Mouse (Mus musculus) embryo, embryonic 10.5 days (tissue): ENCODE measurements around the gene Bcl2l11.
A peak's percentile ranks its signal among the peaks of the same experiment; 100 is the strongest.
"Not testable (repeated sequence)": the region's sequence is repeated elsewhere in the genome, so short reads cannot be mapped to it uniquely, and the experiment has no call there.

Experiments
- DNase-seq: peaks from one replicate; pipeline ENCODE4 v3.0.0-alpha.2; 2015; ENCODE audit warnings: low spot score

The Bcl2l11 gene

DNA sequence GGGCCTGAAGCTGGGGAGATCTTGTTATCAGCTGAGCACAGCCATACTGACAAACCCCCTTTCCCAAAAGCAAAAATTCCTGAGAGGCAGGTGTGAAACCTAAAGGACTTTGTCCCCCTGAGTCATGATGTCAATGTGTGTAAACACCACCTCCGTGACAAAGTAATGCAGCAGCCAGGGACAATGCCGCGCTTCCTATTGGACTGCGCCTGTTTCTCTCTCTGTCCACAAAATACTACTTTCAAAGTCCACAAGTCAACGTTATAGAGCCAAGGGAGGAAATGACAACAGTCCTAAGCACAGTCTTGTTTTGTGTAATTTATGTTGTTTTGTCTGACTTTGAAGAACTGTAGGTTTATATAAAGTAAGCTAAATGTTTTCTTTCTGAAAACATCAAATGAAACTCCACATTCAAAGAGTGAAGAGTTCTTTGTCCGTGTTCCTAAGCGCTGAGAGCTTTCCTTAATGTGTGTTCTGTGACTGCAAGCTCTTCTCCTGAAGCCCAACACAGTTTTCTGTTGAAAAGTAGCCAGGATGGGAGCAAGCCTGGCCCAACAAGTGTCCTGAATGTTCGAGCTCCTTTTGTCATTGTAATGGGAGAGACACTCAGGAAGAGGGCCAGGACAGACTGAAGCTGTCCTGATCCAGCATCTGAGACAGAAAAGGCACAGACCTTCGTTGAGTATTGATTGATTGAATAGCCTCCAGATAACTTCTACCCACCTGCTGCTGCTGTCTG, 48.9 kb downstream of the Bcl2l11 start:
- DNase-seq = no peak

GRCm38 (mm10) chr2:128175625-128176024, 49.8 kb downstream of the Bcl2l11 start:
- DNase-seq = no peak

DNA sequence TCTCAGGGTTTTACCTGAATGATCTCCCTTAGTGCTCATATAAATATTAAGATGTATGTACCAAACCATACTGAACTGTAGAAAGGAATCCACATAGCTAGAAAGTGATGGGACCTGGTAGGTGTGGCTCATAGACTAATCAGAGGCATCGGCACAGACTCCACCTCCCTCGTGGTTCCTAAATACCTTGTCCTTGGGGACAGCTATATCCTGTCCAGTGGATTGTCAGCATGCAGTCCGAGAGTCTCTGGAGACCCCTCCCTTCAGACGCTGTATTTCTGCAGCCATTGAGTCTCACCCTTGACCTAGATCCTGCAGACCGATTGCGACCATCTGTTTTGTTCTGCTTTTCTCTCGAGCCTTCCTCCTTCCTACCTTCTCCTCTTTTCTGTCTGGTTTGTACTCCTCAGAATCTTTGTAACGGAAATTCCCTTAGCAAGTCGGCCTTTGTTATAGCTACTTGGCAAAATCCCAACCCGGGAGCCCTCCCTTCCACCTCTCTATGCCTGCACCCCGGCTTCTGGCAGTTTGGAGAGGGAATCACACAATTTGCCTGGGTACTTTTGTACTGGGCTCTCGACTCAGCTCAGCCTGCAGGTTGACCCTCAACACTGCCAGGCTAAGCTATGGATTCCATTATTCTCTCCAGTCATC, 50.7 kb downstream of the Bcl2l11 start:
- DNase-seq = no peak

- DNase-seq = no peak
Observed at GRCm38 (mm10) chr2:128177241-128177661, 51.4 kb downstream of the Bcl2l11 start.

GRCm38 (mm10) chr2:128179126-128179807, 53.4 kb downstream of the Bcl2l11 start:
- DNase-seq = no peak

GRCm38 (mm10) chr2:128179808-128180379, 54.1 kb downstream of the Bcl2l11 start:
- DNase-seq = peak; percentile 65

DNA sequence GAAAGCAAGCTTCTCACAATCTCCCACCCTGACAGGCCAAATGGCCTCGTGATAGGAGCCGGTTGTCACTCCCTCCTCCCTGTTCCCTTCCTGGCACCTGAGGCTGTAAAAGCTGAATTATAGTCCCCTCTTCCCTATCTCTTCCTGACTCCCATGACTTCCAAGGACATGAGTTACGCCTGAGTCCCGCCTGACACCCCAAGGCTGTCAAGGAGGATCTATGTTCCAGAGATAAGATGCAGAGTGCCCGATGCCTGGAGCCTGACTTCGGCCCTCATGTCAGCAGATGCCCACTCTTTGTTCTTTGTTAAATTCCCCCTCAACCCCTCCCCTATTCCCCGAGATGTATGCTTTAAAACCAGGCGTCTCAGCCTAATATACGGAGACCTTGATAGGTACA, 56.3 kb downstream of the Bcl2l11 start:
- not testable (repeated sequence) for DNase-seq

DNA sequence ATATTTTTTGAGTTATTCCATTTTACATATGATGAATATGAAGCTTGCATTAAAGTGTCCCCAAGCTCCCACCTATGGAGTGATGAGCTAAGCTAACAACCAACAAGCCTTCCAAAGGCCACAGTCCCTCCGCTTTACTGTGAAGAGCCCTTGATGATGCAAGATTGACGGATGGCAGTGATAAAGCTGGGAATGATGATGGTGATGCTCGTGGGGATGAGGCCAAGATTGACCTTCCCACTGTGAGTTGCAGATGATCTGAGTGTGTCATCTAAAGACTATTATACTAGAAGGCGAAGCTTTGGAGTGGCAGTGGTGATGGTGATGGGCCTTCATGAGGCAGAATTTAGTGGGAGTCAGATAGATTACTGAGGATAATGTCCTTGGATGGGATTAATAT, 56.9 kb downstream of the Bcl2l11 start:
- DNase-seq = no peak

GRCm38 (mm10) chr2:128183762-128184161, 57.9 kb downstream of the Bcl2l11 start:
- no peak for DNase-seq

DNA sequence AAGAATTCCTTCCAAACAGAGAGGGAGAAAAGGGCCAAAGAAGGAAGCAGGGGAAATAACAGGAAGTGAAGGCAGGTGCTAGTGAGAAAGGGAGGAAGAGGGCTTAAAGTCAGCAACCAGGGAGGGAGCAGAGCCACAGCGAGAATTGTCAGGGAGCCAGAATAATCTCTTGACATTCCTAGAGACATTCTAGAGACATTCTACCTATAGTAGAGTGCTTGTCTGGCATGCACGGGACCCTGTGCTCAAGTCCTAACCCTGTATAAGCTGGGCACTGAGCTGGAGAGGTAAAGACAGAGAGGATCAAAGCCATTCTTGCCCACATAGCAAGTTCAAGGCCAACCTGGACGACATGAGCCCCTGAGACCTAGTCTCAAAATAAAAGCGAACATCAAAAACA, 60.1 kb downstream of the Bcl2l11 start:
- DNase-seq = no peak

DNA sequence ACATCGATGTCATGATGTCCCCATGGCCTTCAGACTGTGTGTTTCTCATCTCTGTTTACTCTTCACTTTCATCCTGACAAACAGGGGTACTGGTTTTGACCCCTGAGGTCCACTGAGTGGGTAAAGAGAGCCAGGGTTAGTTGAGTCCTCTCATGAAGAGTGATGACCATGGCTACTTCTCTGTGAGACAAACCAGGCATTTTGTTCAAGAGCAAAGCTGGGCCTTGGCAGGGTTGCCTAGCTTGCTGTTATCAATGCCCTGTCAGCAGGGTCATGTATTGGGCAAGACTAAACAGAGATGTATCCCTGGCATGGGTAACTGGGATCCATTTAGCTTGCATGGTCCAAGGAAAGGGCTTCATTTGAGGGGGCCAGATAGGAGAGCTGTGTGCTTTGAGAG, 61.4 kb downstream of the Bcl2l11 start:
- no peak for DNase-seq

- DNase-seq = no peak
Observed at GRCm38 (mm10) chr2:128188461-128188860, 62.6 kb downstream of the Bcl2l11 start.

DNA sequence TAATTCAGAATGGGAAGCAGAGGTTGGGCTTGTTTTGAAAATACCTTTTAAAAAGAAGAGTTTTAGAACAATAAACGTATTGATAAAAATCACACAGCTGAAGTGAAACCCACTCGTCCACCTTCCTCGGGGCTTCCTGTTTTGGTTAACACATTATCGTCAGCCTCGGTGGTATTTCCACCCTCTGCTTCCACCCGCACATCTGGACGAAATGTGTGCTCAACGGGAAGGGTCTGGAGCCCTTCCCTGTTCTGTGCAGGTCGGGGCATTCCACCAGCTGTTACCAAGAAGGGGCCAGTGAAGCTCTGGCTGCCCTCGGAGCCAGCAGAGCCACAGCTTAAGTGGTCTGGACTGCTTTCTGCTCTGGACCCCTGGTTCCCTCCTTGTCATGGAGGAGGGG, 63.9 kb downstream of the Bcl2l11 start:
- DNase-seq = peak; percentile 58

DNA sequence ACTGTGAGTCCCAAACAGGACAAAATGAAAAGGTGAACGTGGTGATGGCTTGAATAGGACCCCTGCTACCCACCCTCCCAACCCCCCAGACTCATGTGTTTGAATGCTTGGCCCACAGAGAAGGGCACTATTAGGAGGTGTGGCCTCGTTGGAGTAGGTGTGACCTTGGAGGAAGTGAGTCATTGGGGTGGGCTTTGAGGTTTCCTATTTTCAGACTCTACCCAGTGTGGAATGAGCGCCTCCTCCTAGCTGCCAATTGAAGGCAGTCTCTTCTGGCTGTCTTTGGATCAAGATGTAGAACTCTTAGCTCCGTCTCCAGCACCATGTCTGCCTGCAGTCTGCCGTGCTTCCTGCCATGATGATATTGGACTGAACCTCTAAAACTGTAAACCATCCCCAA, 64.4 kb downstream of the Bcl2l11 start:
- no peak for DNase-seq

DNA sequence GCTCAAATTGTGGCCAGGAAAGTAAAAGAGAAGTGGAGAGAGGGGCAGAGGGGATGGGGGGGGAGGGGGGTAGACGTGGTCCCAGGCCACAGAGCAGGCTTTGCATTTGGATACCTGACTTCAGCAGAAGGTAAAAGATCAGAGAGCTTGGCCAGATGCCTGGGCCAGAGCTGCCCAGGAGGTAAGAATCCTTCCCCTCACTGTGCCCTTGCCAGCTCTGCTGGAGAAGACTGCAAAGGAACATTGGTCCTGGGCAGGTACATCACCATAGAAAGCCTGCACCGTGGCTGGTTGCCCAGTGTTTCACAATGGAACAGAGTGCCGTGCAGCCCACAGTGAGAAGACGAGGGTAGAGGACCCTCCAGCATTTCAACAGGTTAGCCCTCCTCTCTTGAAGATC, 67.6 kb downstream of the Bcl2l11 start:
- DNase-seq = no peak

DNA sequence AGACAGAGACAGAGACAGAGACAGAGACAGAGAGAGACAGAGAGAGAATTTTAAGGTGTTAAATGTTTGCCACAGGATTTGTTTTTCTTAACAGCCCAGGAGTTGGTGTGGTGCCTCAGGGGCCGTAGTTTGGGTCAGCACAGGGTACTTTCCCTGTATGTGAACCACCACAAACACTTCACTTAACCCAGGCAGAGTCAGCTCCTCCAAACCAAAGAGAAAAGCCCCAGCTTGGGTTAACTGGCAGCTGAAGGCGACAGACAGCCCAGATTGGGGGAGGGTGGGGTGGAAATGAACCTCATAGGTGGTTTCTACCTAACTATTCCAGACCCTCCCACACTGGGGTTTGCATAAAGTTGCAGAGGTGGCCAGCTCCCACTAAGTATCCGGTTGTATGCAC, 71.5 kb downstream of the Bcl2l11 start:
- DNase-seq = no peak

DNA sequence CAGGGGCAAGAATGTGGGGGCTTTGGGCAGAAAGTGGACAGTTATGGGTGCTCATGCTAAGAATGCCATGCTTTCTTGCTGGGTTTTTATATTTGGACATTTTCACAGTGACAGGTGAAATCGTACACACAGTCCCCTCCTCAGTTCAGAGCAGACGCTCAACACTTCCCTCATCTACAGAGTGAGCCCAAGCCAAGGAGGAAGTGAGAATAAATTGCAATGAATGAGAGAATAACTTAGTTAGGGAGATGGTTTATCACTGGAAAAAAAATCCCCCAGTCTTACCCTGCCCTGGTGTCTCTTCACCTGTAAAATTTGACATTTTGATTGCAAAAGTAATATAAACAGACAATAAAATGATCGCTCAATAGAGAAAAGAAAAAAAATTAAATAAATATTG, 77.3 kb downstream of the Bcl2l11 start:
- no peak for DNase-seq

GRCm38 (mm10) chr2:128203749-128204405, 78.0 kb downstream of the Bcl2l11 start:
- DNase-seq = no peak

DNA sequence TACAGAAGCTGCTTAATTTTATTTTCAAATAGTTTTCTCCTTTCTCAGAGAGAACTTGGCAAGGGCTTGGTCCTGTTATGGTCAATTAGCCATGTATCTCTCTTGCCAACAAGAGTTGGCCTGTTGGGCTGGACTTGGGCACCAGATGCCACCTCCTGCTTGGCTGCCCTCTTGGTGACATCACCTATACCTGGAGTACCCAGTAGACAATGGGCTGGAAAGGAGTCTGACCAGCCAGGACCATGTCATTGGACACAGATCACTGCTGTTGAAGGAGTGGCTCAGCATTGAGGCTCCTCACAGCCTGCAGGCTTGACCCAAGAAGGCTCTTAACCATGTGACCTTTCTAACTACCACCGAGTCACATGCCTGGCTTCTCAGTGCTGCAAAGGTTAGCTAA, 82.7 kb downstream of the Bcl2l11 start:
- no peak for DNase-seq

DNA sequence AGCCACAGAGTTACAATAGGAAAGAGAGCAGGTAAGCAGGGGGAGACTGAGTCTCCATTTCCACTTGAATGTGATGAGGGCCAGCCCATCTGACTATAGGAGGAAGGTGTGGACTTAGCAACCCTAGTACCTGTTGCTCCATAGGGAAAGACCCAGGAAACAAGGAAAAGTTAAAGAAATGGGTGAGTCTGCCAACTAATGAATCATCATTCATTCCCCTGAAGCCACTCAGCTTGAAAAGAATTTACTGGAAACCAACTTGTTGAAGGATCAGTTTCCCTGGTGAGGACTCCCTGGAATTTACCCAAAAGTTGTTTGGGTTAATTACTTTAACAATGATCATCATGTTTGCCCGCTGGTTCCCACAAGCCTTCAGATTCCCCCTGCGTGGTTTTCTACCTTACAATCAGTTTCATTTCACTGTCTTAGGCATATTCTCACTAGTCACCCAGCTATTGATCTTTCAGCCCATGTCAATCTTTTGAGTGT, 84.0 kb downstream of the Bcl2l11 start:
- no peak for DNase-seq

GRCm38 (mm10) chr2:128210376-128210775, 84.5 kb downstream of the Bcl2l11 start:
- no peak for DNase-seq
